Mouse (Mus musculus) brain, embryonic 14.5 days (tissue): ENCODE data around the gene Cask.

Source experiments
- CTCF ChIP-seq: fragments of 200-500 bp; IDR thresholded peaks from 2 replicates; pipeline ENCODE4 v1.5.1; 2012; ENCODE audit warnings: inconsistent platforms, mild to moderate bottlenecking, moderate library complexity, borderline replicate concordance; ENCODE audit not compliant: insufficient read depth, insufficient read length; ENCODE audit errors: extremely low read depth
- POLR2A ChIP-seq: fragments of 200-500 bp; IDR thresholded peaks from 2 replicates; pipeline ENCODE4 v1.6.1; 2012; ENCODE audit warnings: mild to moderate bottlenecking, inconsistent platforms, borderline replicate concordance; ENCODE audit not compliant: poor library complexity, insufficient read depth, insufficient read length, severe bottlenecking; ENCODE audit errors: extremely low read depth

- TF ChIP-seq CTCF (no peak), POLR2A (no peak)
These were observed 299.6 kb downstream of the Cask start for GRCm38 (mm10) chrX:13551566-13551965.
